Comparison of ENCODE assay signal across 22 mouse cellular contexts in genomic region chr1:190264501-190264900, GRCm38 (mm10).
DNase-seq lines count a peak whose midpoint lies in the region; TF ChIP-seq lines count a peak whose summit lies in the region.
"Had no signal": no experiment of that assay in that cellular context is flagged by ENCODE, and none has a peak within 500 bp of the region (broad histone marks: within the 10 kb centered on the region; RNA-seq: fewer than 3 reads in every experiment).

No protein-coding gene starts in this region.

- no peak for TF ChIP-seq CTCF in lung, adult 2 months (IDR thresholded peaks at IDR 0.05; ENCODE audit: insufficient read depth, low read length)

- no peaks in the 10 kb centered on the region for H3K4me1 ChIP-seq in lung, adult 2 months (ENCODE audit: control insufficient read depth, insufficient read depth, low read length)
- H3K4me1 ChIP-seq: heart, embryonic 15.5 days had no signal

- DNase-seq in adrenal gland, adult 2 months: peak; percentile 56
- DNase-seq in adrenal gland, postnatal 4 days (ENCODE audit: low spot score in 2 of 2): no peak
- DNase-seq in kidney, postnatal 14 days: peak; percentile 26
- DNase-seq in kidney, adult 8-10 months: no peak
- DNase-seq in adrenal gland, postnatal 10 days: peak; percentile 21
- DNase-seq in lung, postnatal 14 days: no peak
- DNase-seq in lung, adult 2 months: no peak
- DNase-seq: B cell, adult 2 months; cerebellum, adult 11-12 months; cerebellum, adult 8-10 months; cerebellum, postnatal 36 days; forebrain, postnatal 0 days; gastrocnemius, adult 2 months; heart, adult 11 months; heart, postnatal 10 days; heart, postnatal 36 days had no signal

- no peak for TF ChIP-seq POLR2A in lung, adult 2 months (IDR thresholded peaks at IDR 0.05; ENCODE audit: borderline replicate concordance, extremely low read depth, low read depth, low read length)

- H3K4me3 ChIP-seq in lung, adult 2 months (replicated peaks; ENCODE audit: extremely low read depth, low read depth, low read length): no peak overlapping the region
- H3K4me3 ChIP-seq: embryonic facial prominence, embryonic 12.5 days; embryonic facial prominence, embryonic 15.5 days; gastrocnemius, adult 2 months; heart, embryonic 12.5 days; heart, embryonic 15.5 days; hindbrain, embryonic 10.5 days; hindbrain, embryonic 13.5 days had no signal

- WGBS in lung, adult 2 months: 49% methylated on average over 8 of the region's 8 CpGs

Comparison
In these comparisons a context has a peak if more than half of its experiments do, and no peak if none do; other contexts are left out.
1. DNase-seq: peak in adrenal gland, adult 2 months (single experiment), kidney, postnatal 14 days (single experiment) and adrenal gland, postnatal 10 days (single experiment); none in adrenal gland, postnatal 4 days (0 of 2), kidney, adult 8-10 months (0 of 2), lung, postnatal 14 days (single experiment) and lung, adult 2 months (single experiment).